ENCODE assay signal across 17 mouse cellular contexts in the genomic region with DNA sequence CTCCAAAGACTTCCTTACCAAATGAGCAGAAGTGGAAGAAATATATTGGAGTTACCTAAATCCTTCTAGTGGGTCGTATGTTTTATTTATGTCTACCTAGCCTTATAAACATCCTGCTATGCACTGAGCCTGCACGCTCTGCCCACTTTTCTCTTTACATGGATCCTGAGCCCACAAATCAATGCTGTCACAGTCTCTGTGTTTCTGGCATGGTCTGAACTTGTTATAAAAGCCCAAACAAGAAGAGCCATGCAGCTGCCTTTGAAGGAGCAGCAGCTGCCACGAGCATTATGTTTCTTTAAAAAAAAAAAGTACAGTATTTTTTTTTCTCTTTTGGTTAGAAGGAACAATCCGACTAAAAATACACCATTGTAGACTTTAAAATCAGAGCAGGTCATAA. TPM values are rescaled to one million over a fixed set of nuclear protein-coding genes. Genes with fewer than 3 reads are reported as not detected.
DNase-seq lines count a peak whose midpoint lies in the region; ATAC-seq and TF ChIP-seq lines count a peak whose summit lies in the region.
"Had no signal": no experiment of that assay in that cellular context is flagged by ENCODE, and none has a peak within 500 bp of the region (broad histone marks: within the 10 kb centered on the region; RNA-seq: fewer than 3 reads in every experiment).

No protein-coding gene starts in this region.

- H3K9me3 ChIP-seq in forebrain, embryonic 13.5 days (replicated peaks): no peaks in the 10 kb centered on the region
- H3K9me3 ChIP-seq in forebrain, embryonic 10.5 days: no peaks in the 10 kb centered on the region
- no peaks in the 10 kb centered on the region for H3K9me3 ChIP-seq in limb, embryonic 14.5 days (ENCODE audit: control insufficient read depth, low read length)
- H3K9me3 ChIP-seq: heart, embryonic 10.5 days; limb, embryonic 15.5 days; megakaryocyte, embryonic 14.5 days had no signal

- no peak overlapping the region for H3K27ac ChIP-seq in forebrain, embryonic 13.5 days
- no peak overlapping the region for H3K27ac ChIP-seq in forebrain, embryonic 10.5 days
- peak overlapping the region; percentile 5; the same call in 1 of the 2 replicates for H3K27ac ChIP-seq in layer of hippocampus, adult 2 months
- peak overlapping the region; percentile 76; the same call in 1 of the 2 replicates for H3K27ac ChIP-seq in embryonic fibroblast, embryonic 13.5 days (ENCODE audit: insufficient read depth, low read length)
- peak overlapping the region; percentile 13; the same call in 1 of the 2 replicates for H3K27ac ChIP-seq in limb, embryonic 14.5 days (replicated peaks; ENCODE audit: low read depth, low read length)
- H3K27ac ChIP-seq: heart, embryonic 10.5 days; hindbrain, embryonic 14.5 days had no signal

- ATAC-seq in forebrain, embryonic 13.5 days: 0 out of 2 replicates have a peak, but pooled peaks have one; percentile 37
- ATAC-seq in limb, embryonic 14.5 days (ENCODE audit: low FRiP score, low read depth): 0 out of 2 replicates have a peak, but pooled peaks have one; percentile 48
- ATAC-seq: intestine, postnatal 0 days had no signal

- H3K36me3 ChIP-seq in forebrain, embryonic 13.5 days (ENCODE audit: poor library complexity, severe bottlenecking): peaks cover 5% of the 10 kb centered on the region
- peaks cover 33% of the 10 kb centered on the region for H3K36me3 ChIP-seq in forebrain, embryonic 10.5 days (replicated peaks)
- peaks cover 71% of the 10 kb centered on the region for H3K36me3 ChIP-seq in limb, embryonic 14.5 days (ENCODE audit: control insufficient read depth, insufficient read depth, low read length)

- H3K4me2 ChIP-seq in forebrain, embryonic 13.5 days: no peak overlapping the region
- H3K4me2 ChIP-seq in limb, embryonic 14.5 days (replicated peaks; ENCODE audit: low read depth, low read length, severe bottlenecking): no peak overlapping the region
- H3K4me2 ChIP-seq: hindbrain, embryonic 14.5 days; limb, embryonic 15.5 days had no signal

- H3K4me3 ChIP-seq in forebrain, embryonic 13.5 days: no peak overlapping the region
- no peak overlapping the region for H3K4me3 ChIP-seq in forebrain, embryonic 10.5 days
- H3K4me3 ChIP-seq in layer of hippocampus, adult 2 months: no peak overlapping the region
- H3K4me3 ChIP-seq in embryonic fibroblast, embryonic 13.5 days (ENCODE audit: insufficient read depth, low read length): no peak overlapping the region
- no peak overlapping the region for H3K4me3 ChIP-seq in limb, embryonic 14.5 days (replicated peaks; ENCODE audit: low read length)
- H3K4me3 ChIP-seq: heart, embryonic 10.5 days; limb, embryonic 15.5 days; megakaryocyte, embryonic 14.5 days had no signal

- no peak overlapping the region for H3K9ac ChIP-seq in forebrain, embryonic 13.5 days
- H3K9ac ChIP-seq in limb, embryonic 14.5 days (ENCODE audit: low read depth, low read length, severe bottlenecking): no peak overlapping the region
- H3K9ac ChIP-seq: hindbrain, embryonic 14.5 days; limb, embryonic 15.5 days had no signal

- no peak for TF ChIP-seq CTCF in layer of hippocampus, adult 2 months (conservative IDR thresholded peaks at IDR 0.05)
- no peak for TF ChIP-seq CTCF in embryonic fibroblast, embryonic 13.5 days (IDR thresholded peaks at IDR 0.05; ENCODE audit: borderline replicate concordance, insufficient read depth, low read length)

- WGBS in forebrain, embryonic 13.5 days: 49% methylated on average over 4 of the region's 4 CpGs
- WGBS in forebrain, embryonic 10.5 days: 88% methylated on average over 4 of the region's 4 CpGs
- 57% methylated on average over 4 of the region's 4 CpGs for WGBS in limb, embryonic 14.5 days

- no peaks in the 10 kb centered on the region for H3K27me3 ChIP-seq in forebrain, embryonic 13.5 days
- H3K27me3 ChIP-seq in forebrain, embryonic 10.5 days (ENCODE audit: poor library complexity, severe bottlenecking): no peaks in the 10 kb centered on the region
- no peaks in the 10 kb centered on the region for H3K27me3 ChIP-seq in limb, embryonic 14.5 days (ENCODE audit: control insufficient read depth, insufficient read depth, low read length)
- H3K27me3 ChIP-seq: limb, embryonic 15.5 days; megakaryocyte, embryonic 14.5 days had no signal

- no peak for DNase-seq in forebrain, embryonic 10.5 days (ENCODE audit: extremely low spot score, low spot score)
- no peak for DNase-seq in layer of hippocampus, adult 2 months (ENCODE audit: low spot score in 2 of 2)
- no peak for DNase-seq in layer of hippocampus, postnatal 10 days (ENCODE audit: low spot score in 2 of 2)
- peak; percentile 45 for DNase-seq in limb, embryonic 14.5 days (ENCODE audit: low spot score)
- no peak for DNase-seq in urinary bladder, postnatal 14 days (ENCODE audit: low spot score)
- DNase-seq: adrenal gland, postnatal 10 days; B cell, adult 2 months; lung, postnatal 10 days; right cerebral cortex, adult 18-20 months; thymus, postnatal 36 days had no signal

- no peak for TF ChIP-seq POLR2A in embryonic fibroblast, embryonic 13.5 days (IDR thresholded peaks at IDR 0.05; ENCODE audit: low read depth, low read length)
- no peak for TF ChIP-seq POLR2A in limb, embryonic 14.5 days (IDR thresholded peaks at IDR 0.05; ENCODE audit: borderline replicate concordance, extremely low read depth, insufficient read depth, insufficient read length)

- peaks cover 14% of the 10 kb centered on the region for H3K4me1 ChIP-seq in forebrain, embryonic 13.5 days
- H3K4me1 ChIP-seq in forebrain, embryonic 10.5 days: no peaks in the 10 kb centered on the region
- H3K4me1 ChIP-seq in embryonic fibroblast, embryonic 13.5 days (ENCODE audit: control insufficient read depth, insufficient read depth, low read length): peaks cover 5% of the 10 kb centered on the region
- H3K4me1 ChIP-seq in limb, embryonic 14.5 days (ENCODE audit: control insufficient read depth, insufficient read depth, low read length): no peaks in the 10 kb centered on the region
- H3K4me1 ChIP-seq: megakaryocyte, embryonic 14.5 days had no signal

RNA-seq across cellular contexts. Expression of a gene that starts 24.7 kb away (rescaled TPM):
- polyA plus RNA-seq in forebrain, embryonic 13.5 days (2015; fragmentation: Nextera tagmentation; extraction: Ambion mirVana): 44.2 and 50.4 TPM in 2 replicates
- 41.2 and 41.4 TPM in 2 replicates for polyA plus RNA-seq in forebrain, embryonic 10.5 days (2016; fragmentation: Nextera tagmentation; extraction: Ambion mirVana)
- 10 to 100 TPM; 19.8 to 20.5 TPM for total RNA-seq in layer of hippocampus, adult 2 months (2021)
- total RNA-seq in layer of hippocampus, postnatal 10 days (2021): 10 to 100 TPM; 20.7 to 22.9 TPM
- polyA plus RNA-seq in embryonic fibroblast, embryonic 13.5 days (2011; ENCODE audit: insufficient read length, low read depth, missing spikeins): 19.2 and 25.2 TPM in 2 replicates
- 23.1 and 28.3 TPM in 2 replicates for polyA plus RNA-seq in limb, embryonic 14.5 days (2012; rRNA removed)
- polyA plus RNA-seq in limb, embryonic 14.5 days (2014; fragmentation: Nextera tagmentation; extraction: Ambion mirVana): 29.6 and 32.9 TPM in 2 replicates

RNA-seq across cellular contexts. Expression of a gene that starts 43.0 kb away (rescaled TPM):
- 467 and 499 TPM in 2 replicates for polyA plus RNA-seq in forebrain, embryonic 13.5 days (2015; fragmentation: Nextera tagmentation; extraction: Ambion mirVana)
- polyA plus RNA-seq in forebrain, embryonic 10.5 days (2016; fragmentation: Nextera tagmentation; extraction: Ambion mirVana): 83.4 and 104 TPM in 2 replicates
- total RNA-seq in layer of hippocampus, adult 2 months (2021): 100 to 1,000 TPM; 246 to 258 TPM
- 100 to 1,000 TPM; 251 to 259 TPM for total RNA-seq in layer of hippocampus, postnatal 10 days (2021)
- 1.7 TPM in 2 replicates for polyA plus RNA-seq in embryonic fibroblast, embryonic 13.5 days (2011; ENCODE audit: insufficient read length, low read depth, missing spikeins)
- polyA plus RNA-seq in limb, embryonic 14.5 days (2012; rRNA removed): 12.9 and 14.6 TPM in 2 replicates
- polyA plus RNA-seq in limb, embryonic 14.5 days (2014; fragmentation: Nextera tagmentation; extraction: Ambion mirVana): 8.1 and 10.8 TPM in 2 replicates

Comparison
In these comparisons a context has a peak if more than half of its experiments do, and no peak if none do; other contexts are left out.
1. H3K27ac ChIP-seq: peak in layer of hippocampus, adult 2 months (single experiment), embryonic fibroblast, embryonic 13.5 days (single experiment) and limb, embryonic 14.5 days (single experiment); none in forebrain, embryonic 13.5 days (single experiment) and forebrain, embryonic 10.5 days (single experiment).